Mouse (Mus musculus): ENCODE data around the gene Tmem115. TPM values are rescaled to one million over a fixed set of nuclear protein-coding genes. Genes with fewer than 3 reads are reported as not detected.

Tmem115 gene
- total and polyA plus RNA-seq, 2 experiments from 2014 or later, result 49.7 to 51.4 TPM

GRCm38 (mm10) chr9:107521711-107522399 is 11.9 kb upstream of the Tmem115 start:
- TF ChIP-seq CTCF (IDR thresholded peaks at IDR 0.05; ENCODE audit: low read depth), result no peak
- Histone ChIP-seq H3K27ac (ENCODE audit: low read depth, low read length) (no peak overlapping the region), H3K27me3 (ENCODE audit: insufficient read depth, low read length) (peaks cover 7% of the 10 kb centered on the region; the same call in 1 of the 2 replicates), H3K36me3 (ENCODE audit: insufficient read depth) (no peaks in the 10 kb centered on the region), H3K4me3 (ENCODE audit: low read depth, low read length) (no peak overlapping the region), H3K4me1 (ENCODE audit: insufficient read depth) (no peaks in the 10 kb centered on the region), H3K9me3 (ENCODE audit: low read length) (no peaks in the 10 kb centered on the region), H3K9ac (no peak overlapping the region), H3K4me2 (ENCODE audit: low read depth) (0 out of 2 replicates have a peak overlapping the region, but pooled peaks have one; percentile 13)
- ATAC-seq, result peak; percentile 51
- 24% methylated on average over 25 of the region's 25 CpGs for WGBS
- peak; percentile 40 for DNase-seq

DNA sequence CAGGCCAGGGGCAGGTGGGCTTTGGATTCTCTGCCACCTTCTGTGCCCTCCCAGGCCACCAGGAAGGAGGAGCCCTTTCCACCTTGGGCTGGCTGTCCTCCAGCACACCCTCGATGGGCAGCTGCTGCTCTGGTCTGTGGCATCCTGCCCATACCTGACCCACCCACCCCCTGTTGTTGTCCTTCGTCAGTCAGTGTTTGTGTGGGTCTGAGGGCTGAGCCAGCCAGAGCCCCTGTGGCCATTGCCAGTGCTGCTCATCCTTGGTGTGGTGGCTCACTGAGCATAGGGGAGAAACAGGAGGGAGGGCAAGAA is 11.4 kb upstream of the Tmem115 start:
- WGBS, result 22% methylated on average over 2 of the region's 2 CpGs
- Histone ChIP-seq H3K4me3 (ENCODE audit: low read depth, low read length) (no peak overlapping the region), H3K9me3 (ENCODE audit: low read length) (no peaks in the 10 kb centered on the region), H3K4me1 (ENCODE audit: insufficient read depth) (no peaks in the 10 kb centered on the region), H3K27ac (ENCODE audit: low read depth, low read length) (no peak overlapping the region), H3K4me2 (ENCODE audit: low read depth) (0 out of 2 replicates have a peak overlapping the region, but pooled peaks have one; percentile 13), H3K9ac (no peak overlapping the region), H3K27me3 (ENCODE audit: insufficient read depth, low read length) (peaks cover 7% of the 10 kb centered on the region; the same call in 1 of the 2 replicates), H3K36me3 (ENCODE audit: insufficient read depth) (no peaks in the 10 kb centered on the region)
- no peak for TF ChIP-seq CTCF (IDR thresholded peaks at IDR 0.05; ENCODE audit: low read depth)
- no peak for ATAC-seq
- DNase-seq, result no peak

DNA sequence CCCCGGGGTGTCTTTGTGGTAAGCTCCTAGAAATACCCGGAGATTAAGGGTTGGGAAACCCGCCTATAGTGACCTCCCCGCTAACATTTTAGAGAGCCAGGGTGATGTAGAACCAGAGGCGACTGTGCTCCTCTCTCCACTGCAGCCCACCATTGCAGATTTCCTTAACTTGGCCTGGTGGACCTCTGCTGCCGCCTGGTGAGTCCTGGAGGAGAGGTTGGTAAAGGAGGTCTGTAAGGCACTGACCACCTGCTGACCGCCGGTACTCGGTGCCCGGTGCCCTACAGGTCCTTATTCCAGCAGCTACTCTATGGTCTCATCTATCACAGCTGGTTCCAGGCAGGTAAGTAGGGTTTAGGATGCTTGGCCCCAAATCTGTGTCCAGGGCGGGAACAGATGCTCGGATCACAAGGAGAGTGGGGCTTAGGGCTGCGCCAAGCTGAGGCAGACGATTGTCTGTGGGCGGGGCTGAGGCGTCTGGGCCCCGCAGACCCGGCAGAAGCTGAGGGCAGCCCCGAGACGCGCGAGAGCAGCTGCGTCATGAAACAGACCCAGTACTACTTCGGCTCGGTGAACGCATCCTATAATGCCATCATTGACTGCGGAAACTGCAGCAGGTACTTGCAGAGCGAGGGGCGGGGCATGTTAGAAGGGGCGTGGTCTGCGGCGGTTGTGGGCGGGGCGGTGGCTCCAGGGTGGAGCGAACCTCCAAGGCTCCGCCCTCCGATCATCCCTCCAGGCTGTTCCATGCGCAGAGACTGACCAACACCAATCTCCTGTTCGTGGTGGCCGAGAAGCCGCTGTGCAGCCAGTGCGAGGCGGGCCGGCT is 7.3 kb upstream of the Tmem115 start:
- peak overlapping the region; percentile 37 for H3K9ac ChIP-seq
- no peaks in the 10 kb centered on the region for H3K9me3 ChIP-seq (ENCODE audit: low read length)
- peak; percentile 66 for ATAC-seq
- no peaks in the 10 kb centered on the region for H3K36me3 ChIP-seq (ENCODE audit: insufficient read depth)
- peaks cover 7% of the 10 kb centered on the region; the same call in 1 of the 2 replicates for H3K27me3 ChIP-seq (ENCODE audit: insufficient read depth, low read length)
- no peaks in the 10 kb centered on the region for H3K4me1 ChIP-seq (ENCODE audit: insufficient read depth)
- H3K27ac ChIP-seq (ENCODE audit: low read depth, low read length), result no peak overlapping the region
- peak; percentile 49 for DNase-seq
- peak overlapping the region; percentile 34 for H3K4me3 ChIP-seq (ENCODE audit: low read depth, low read length)
- peak overlapping the region; percentile 50 for H3K4me2 ChIP-seq (ENCODE audit: low read depth)
- 6% methylated on average over 39 of the region's 44 CpGs for WGBS
- peak; percentile 34 for TF ChIP-seq CTCF (IDR thresholded peaks at IDR 0.05; ENCODE audit: low read depth)

DNA sequence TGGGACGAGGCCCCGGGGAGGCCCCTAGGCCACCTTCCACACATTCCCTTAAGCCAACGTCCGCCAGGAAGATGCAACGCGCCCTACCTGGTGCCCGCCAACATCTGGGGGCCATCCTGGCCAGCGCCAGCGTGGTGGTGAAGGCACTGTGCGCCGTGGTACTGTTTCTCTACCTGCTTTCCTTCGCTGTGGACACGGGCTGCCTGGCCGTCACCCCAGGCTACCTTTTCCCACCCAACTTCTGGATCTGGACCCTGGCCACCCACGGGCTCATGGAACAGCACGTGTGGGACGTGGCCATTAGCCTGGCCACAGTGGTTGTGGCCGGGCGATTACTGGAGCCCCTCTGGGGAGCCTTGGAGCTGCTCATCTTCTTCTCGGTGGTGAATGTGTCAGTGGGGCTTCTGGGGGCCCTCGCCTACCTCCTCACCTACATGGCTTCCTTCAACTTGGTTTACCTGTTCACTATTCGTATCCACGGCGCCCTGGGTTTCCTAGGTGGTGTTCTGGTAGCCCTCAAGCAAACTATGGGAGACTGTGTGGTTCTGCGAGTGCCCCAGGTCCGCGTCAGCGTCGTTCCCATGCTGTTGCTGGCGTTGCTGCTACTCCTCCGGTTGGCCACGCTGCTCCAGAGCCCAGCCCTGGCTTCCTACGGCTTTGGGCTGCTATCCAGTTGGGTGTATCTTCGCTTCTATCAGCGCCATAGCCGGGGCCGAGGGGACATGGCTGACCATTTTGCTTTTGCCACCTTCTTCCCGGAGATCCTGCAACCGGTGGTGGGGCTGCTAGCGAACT is 860 bp downstream of the Tmem115 start:
- Histone ChIP-seq H3K4me2 (ENCODE audit: low read depth) (peak overlapping the region; percentile 98), H3K27me3 (ENCODE audit: insufficient read depth, low read length) (no peaks in the 10 kb centered on the region), H3K36me3 (ENCODE audit: insufficient read depth) (peaks cover 23% of the 10 kb centered on the region), H3K4me1 (ENCODE audit: insufficient read depth) (peaks cover 22% of the 10 kb centered on the region), H3K4me3 (ENCODE audit: low read depth, low read length) (peak overlapping the region; percentile 90), H3K9ac (peak overlapping the region; percentile 85), H3K27ac (ENCODE audit: low read depth, low read length) (peak overlapping the region; percentile 85), H3K9me3 (ENCODE audit: low read length) (no peaks in the 10 kb centered on the region)
- ATAC-seq, result no peak
- under 1% methylated on average over 40 of the region's 40 CpGs for WGBS
- no peak for DNase-seq
- no peak for TF ChIP-seq CTCF (IDR thresholded peaks at IDR 0.05; ENCODE audit: low read depth)

DNA sequence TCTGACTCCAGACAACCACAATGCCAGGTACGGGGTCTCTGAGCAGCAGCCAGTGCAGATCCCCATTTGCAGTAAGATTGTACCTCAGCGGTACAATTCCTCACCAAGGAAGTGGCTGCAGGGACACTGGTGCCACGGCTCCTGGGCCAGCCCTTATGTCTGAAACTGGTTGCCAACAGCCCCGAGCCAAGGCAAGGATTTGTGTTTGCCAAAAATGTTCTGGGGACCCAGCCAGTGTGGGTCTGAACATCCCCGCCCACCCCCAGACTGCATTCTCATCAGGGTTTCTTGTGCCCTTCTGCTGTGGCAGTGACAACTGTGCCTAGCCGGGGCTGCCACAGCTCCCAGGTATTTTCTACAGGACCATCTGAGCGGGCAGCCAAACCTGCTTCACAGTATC is 4.5 kb downstream of the Tmem115 start:
- DNase-seq (no peak), ATAC-seq (no peak)
- Histone ChIP-seq H3K4me2 (ENCODE audit: low read depth) (no peak overlapping the region), H3K9me3 (ENCODE audit: low read length) (no peaks in the 10 kb centered on the region), H3K36me3 (ENCODE audit: insufficient read depth) (peaks cover 32% of the 10 kb centered on the region), H3K9ac (no peak overlapping the region), H3K4me3 (ENCODE audit: low read depth, low read length) (no peak overlapping the region), H3K27ac (ENCODE audit: low read depth, low read length) (no peak overlapping the region), H3K4me1 (ENCODE audit: insufficient read depth) (peaks cover 36% of the 10 kb centered on the region), H3K27me3 (ENCODE audit: insufficient read depth, low read length) (no peaks in the 10 kb centered on the region)
- 76% methylated on average over 7 of the region's 7 CpGs for WGBS
- TF ChIP-seq CTCF (IDR thresholded peaks at IDR 0.05; ENCODE audit: low read depth), result no peak

GRCm38 (mm10) chr9:107538711-107539110 is 5.0 kb downstream of the Tmem115 start:
- Histone ChIP-seq H3K4me3 (ENCODE audit: low read depth, low read length) (no peak overlapping the region), H3K4me1 (ENCODE audit: insufficient read depth) (peaks cover 36% of the 10 kb centered on the region), H3K9ac (no peak overlapping the region), H3K27ac (ENCODE audit: low read depth, low read length) (no peak overlapping the region), H3K36me3 (ENCODE audit: insufficient read depth) (peaks cover 32% of the 10 kb centered on the region), H3K4me2 (ENCODE audit: low read depth) (no peak overlapping the region), H3K27me3 (ENCODE audit: insufficient read depth, low read length) (no peaks in the 10 kb centered on the region), H3K9me3 (ENCODE audit: low read length) (no peaks in the 10 kb centered on the region)
- no peak for ATAC-seq
- no peak for DNase-seq
- no peak for TF ChIP-seq CTCF (IDR thresholded peaks at IDR 0.05; ENCODE audit: low read depth)
- WGBS, result 95% methylated on average over 3 of the region's 3 CpGs
